ENCODE assay signal across 16 mouse cellular contexts in the genomic region with DNA sequence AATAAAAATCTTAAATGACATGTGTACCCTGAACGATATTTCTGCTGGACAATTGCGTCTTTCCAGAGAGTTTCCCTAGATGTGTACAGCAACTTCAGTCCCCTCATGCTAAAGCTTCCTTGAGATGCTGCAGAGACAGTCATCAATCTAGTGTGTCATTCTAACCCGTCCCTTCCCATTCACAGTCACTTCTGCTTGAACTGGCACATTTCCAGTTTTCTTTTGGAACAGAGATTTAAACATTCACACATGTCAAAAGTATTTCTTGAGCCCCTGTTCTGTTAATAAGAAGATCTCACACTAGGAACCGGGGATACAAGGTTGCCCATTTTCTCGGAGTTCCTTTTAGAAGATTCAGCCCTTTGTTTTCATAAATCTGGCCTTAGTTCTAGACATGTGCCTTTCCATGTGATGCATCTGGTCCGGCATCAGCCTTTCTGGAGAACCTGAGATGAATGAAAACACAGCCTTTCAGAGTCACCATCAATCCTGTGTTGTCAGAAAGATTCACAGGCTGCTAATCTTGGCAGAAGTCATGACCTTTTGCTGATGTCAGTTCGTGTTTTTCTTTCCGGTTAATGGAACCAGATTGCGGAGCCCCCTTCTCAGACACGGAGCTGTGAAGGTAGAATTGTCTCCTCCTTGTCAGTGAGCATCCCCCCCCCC.
DNase-seq lines count a peak whose midpoint lies in the region; ATAC-seq lines count a peak whose summit lies in the region.
"Had no signal": no experiment of that assay in that cellular context is flagged by ENCODE, and none has a peak within 500 bp of the region (broad histone marks: within the 10 kb centered on the region; RNA-seq: fewer than 3 reads in every experiment).

No protein-coding gene starts in this region.

- DNase-seq in neural tube, embryonic 11.5 days (ENCODE audit: low spot score): peak; percentile 47
- no peak for DNase-seq in right cerebral cortex, postnatal 14 days
- DNase-seq: adrenal gland, postnatal 10 days; cerebellum, postnatal 14 days; heart, postnatal 36 days; liver, embryonic 13.5 days; lung, postnatal 36 days had no signal

- WGBS in intestine, embryonic 15.5 days: 36% methylated on average over 10 of the region's 10 CpGs
- 30% methylated on average over 10 of the region's 10 CpGs for WGBS in intestine, embryonic 16.5 days
- 13% methylated on average over 10 of the region's 10 CpGs for WGBS in neural tube, embryonic 11.5 days
- 16% methylated on average over 10 of the region's 10 CpGs for WGBS in neural tube, embryonic 15.5 days
- WGBS in embryonic facial prominence, embryonic 12.5 days: 23% methylated on average over 10 of the region's 10 CpGs

- no peak overlapping the region for H3K4me3 ChIP-seq in intestine, embryonic 15.5 days (replicated peaks)
- no peak overlapping the region for H3K4me3 ChIP-seq in intestine, embryonic 16.5 days (ENCODE audit: low read length)
- no peak overlapping the region for H3K4me3 ChIP-seq in neural tube, embryonic 11.5 days (ENCODE audit: low read depth, low read length)
- no peak overlapping the region for H3K4me3 ChIP-seq in neural tube, embryonic 15.5 days (replicated peaks)
- H3K4me3 ChIP-seq in embryonic facial prominence, embryonic 12.5 days: no peak overlapping the region
- H3K4me3 ChIP-seq: embryonic facial prominence, embryonic 15.5 days; left cerebral cortex, adult 2 months; liver, embryonic 13.5 days; midbrain, embryonic 13.5 days had no signal

- no peaks in the 10 kb centered on the region for H3K27me3 ChIP-seq in intestine, embryonic 15.5 days (replicated peaks)
- H3K27me3 ChIP-seq in intestine, embryonic 16.5 days (replicated peaks; ENCODE audit: control insufficient read depth, insufficient read depth, low read length): no peaks in the 10 kb centered on the region
- no peaks in the 10 kb centered on the region for H3K27me3 ChIP-seq in neural tube, embryonic 11.5 days (ENCODE audit: control insufficient read depth, insufficient read depth, low read length)
- H3K27me3 ChIP-seq in neural tube, embryonic 15.5 days (replicated peaks): no peaks in the 10 kb centered on the region
- no peaks in the 10 kb centered on the region for H3K27me3 ChIP-seq in embryonic facial prominence, embryonic 12.5 days
- H3K27me3 ChIP-seq: embryonic facial prominence, embryonic 15.5 days; liver, embryonic 13.5 days; midbrain, embryonic 13.5 days had no signal

- H3K4me1 ChIP-seq in intestine, embryonic 15.5 days (replicated peaks): peaks cover 37% of the 10 kb centered on the region
- peaks cover 27% of the 10 kb centered on the region for H3K4me1 ChIP-seq in intestine, embryonic 16.5 days (ENCODE audit: control insufficient read depth, insufficient read depth, low read length)
- peaks cover 40% of the 10 kb centered on the region for H3K4me1 ChIP-seq in neural tube, embryonic 11.5 days (ENCODE audit: control insufficient read depth, insufficient read depth, low read length)
- peaks cover 38% of the 10 kb centered on the region for H3K4me1 ChIP-seq in neural tube, embryonic 15.5 days
- H3K4me1 ChIP-seq in embryonic facial prominence, embryonic 12.5 days: peaks cover 58% of the 10 kb centered on the region

- H3K9me3 ChIP-seq in intestine, embryonic 15.5 days: no peaks in the 10 kb centered on the region
- H3K9me3 ChIP-seq in intestine, embryonic 16.5 days (ENCODE audit: control insufficient read depth, low read length): no peaks in the 10 kb centered on the region
- no peaks in the 10 kb centered on the region for H3K9me3 ChIP-seq in neural tube, embryonic 11.5 days (ENCODE audit: control insufficient read depth, low read length)
- H3K9me3 ChIP-seq in neural tube, embryonic 15.5 days (replicated peaks): no peaks in the 10 kb centered on the region
- H3K9me3 ChIP-seq in embryonic facial prominence, embryonic 12.5 days: no peaks in the 10 kb centered on the region
- H3K9me3 ChIP-seq: embryonic facial prominence, embryonic 15.5 days; liver, embryonic 13.5 days; midbrain, embryonic 13.5 days had no signal

- no peaks in the 10 kb centered on the region for H3K36me3 ChIP-seq in intestine, embryonic 15.5 days
- H3K36me3 ChIP-seq in intestine, embryonic 16.5 days (ENCODE audit: control insufficient read depth, insufficient read depth, low read length): no peaks in the 10 kb centered on the region
- H3K36me3 ChIP-seq in neural tube, embryonic 11.5 days (ENCODE audit: control insufficient read depth, insufficient read depth, low read length): no peaks in the 10 kb centered on the region
- no peaks in the 10 kb centered on the region for H3K36me3 ChIP-seq in neural tube, embryonic 15.5 days
- H3K36me3 ChIP-seq in embryonic facial prominence, embryonic 12.5 days: no peaks in the 10 kb centered on the region
- H3K36me3 ChIP-seq: embryonic facial prominence, embryonic 15.5 days; liver, embryonic 13.5 days; midbrain, embryonic 13.5 days had no signal

- no peak overlapping the region for H3K9ac ChIP-seq in intestine, embryonic 15.5 days
- H3K9ac ChIP-seq in intestine, embryonic 16.5 days (ENCODE audit: low read depth, low read length): no peak overlapping the region
- 0 out of 2 replicates have a peak overlapping the region, but pooled peaks have one; percentile 4 for H3K9ac ChIP-seq in neural tube, embryonic 11.5 days (ENCODE audit: low read length)
- H3K9ac ChIP-seq in neural tube, embryonic 15.5 days (replicated peaks): no peak overlapping the region
- H3K9ac ChIP-seq in embryonic facial prominence, embryonic 12.5 days: no peak overlapping the region
- H3K9ac ChIP-seq: embryonic facial prominence, embryonic 15.5 days; liver, embryonic 13.5 days; midbrain, embryonic 13.5 days had no signal

- no peak for ATAC-seq in intestine, embryonic 15.5 days
- no peak for ATAC-seq in intestine, embryonic 16.5 days
- no peak for ATAC-seq in neural tube, embryonic 11.5 days (ENCODE audit: insufficient read depth, low FRiP score, low TSS enrichment)
- no peak for ATAC-seq in neural tube, embryonic 15.5 days (ENCODE audit: low FRiP score)
- ATAC-seq in embryonic facial prominence, embryonic 12.5 days (ENCODE audit: insufficient number of reproducible peaks, insufficient read depth, low FRiP score, low TSS enrichment): no peak
- no peak for ATAC-seq in cerebellum, adult (ENCODE audit: insufficient number of reproducible peaks, low FRiP score, low TSS enrichment)
- ATAC-seq: forebrain, embryonic 14.5 days; midbrain, embryonic 13.5 days had no signal

- H3K27ac ChIP-seq in intestine, embryonic 15.5 days: peak overlapping the region; percentile 42
- no peak overlapping the region for H3K27ac ChIP-seq in intestine, embryonic 16.5 days (ENCODE audit: low read length)
- 0 out of 2 replicates have a peak overlapping the region, but pooled peaks have one; percentile 21 for H3K27ac ChIP-seq in neural tube, embryonic 11.5 days (ENCODE audit: low read depth, low read length)
- H3K27ac ChIP-seq in neural tube, embryonic 15.5 days (replicated peaks): no peak overlapping the region
- 0 out of 2 replicates have a peak overlapping the region, but pooled peaks have one; percentile 48 for H3K27ac ChIP-seq in embryonic facial prominence, embryonic 12.5 days
- H3K27ac ChIP-seq: left cerebral cortex, adult 2 months; liver, embryonic 13.5 days; midbrain, embryonic 13.5 days had no signal

- H3K4me2 ChIP-seq in intestine, embryonic 15.5 days (replicated peaks): no peak overlapping the region
- no peak overlapping the region for H3K4me2 ChIP-seq in intestine, embryonic 16.5 days (ENCODE audit: low read depth, low read length)
- no peak overlapping the region for H3K4me2 ChIP-seq in neural tube, embryonic 11.5 days (ENCODE audit: low read depth)
- H3K4me2 ChIP-seq in neural tube, embryonic 15.5 days: no peak overlapping the region
- no peak overlapping the region for H3K4me2 ChIP-seq in embryonic facial prominence, embryonic 12.5 days (replicated peaks)
- H3K4me2 ChIP-seq: embryonic facial prominence, embryonic 15.5 days; liver, embryonic 13.5 days; midbrain, embryonic 13.5 days had no signal

Comparison
In these comparisons a context has a peak if more than half of its experiments do, and no peak if none do; other contexts are left out.
1. H3K27ac ChIP-seq: peak in intestine, embryonic 15.5 days (single experiment), neural tube, embryonic 11.5 days (single experiment) and embryonic facial prominence, embryonic 12.5 days (single experiment); none in intestine, embryonic 16.5 days (single experiment) and neural tube, embryonic 15.5 days (single experiment).